Mouse (Mus musculus) spleen, adult 2 months (tissue): Measurements from ENCODE around the gene Gm38431. TPM values are rescaled to one million over a fixed set of nuclear protein-coding genes. Genes with fewer than 3 reads are reported as not detected.

Experiments
- DNase-seq, 2 experiments: peaks; one replicate each; pipeline versions ENCODE4 v3.0.0 to v3.0.0-alpha.2; 2012 to 2021; ENCODE audit warnings: low spot score in 2 of 2, low read depth in 1 of 2
- H3K27ac ChIP-seq: fragments of 200-500 bp; 2 replicates; pipeline ENCODE4 v1.5.1; 2012; ENCODE audit warnings: low read length, inconsistent platforms; ENCODE audit not compliant: insufficient read depth
- H3K27me3 ChIP-seq: fragments of 200-500 bp; 2 replicates; pipeline ENCODE4 v1.6.1; 2012; ENCODE audit warnings: mild to moderate bottlenecking, moderate library complexity, low read length, inconsistent platforms; ENCODE audit not compliant: control insufficient read depth, insufficient read depth
- H3K36me3 ChIP-seq: fragments of 200-500 bp; 2 replicates; pipeline ENCODE4 v1.6.1; 2012; ENCODE audit warnings: mild to moderate bottlenecking, low read length, inconsistent platforms; ENCODE audit not compliant: control insufficient read depth, insufficient read depth
- H3K4me1 ChIP-seq: fragments of 200-500 bp; 2 replicates; pipeline ENCODE4 v1.6.1; 2011; ENCODE audit warnings: inconsistent platforms; ENCODE audit not compliant: control insufficient read depth, insufficient read depth, insufficient read length
- H3K4me3 ChIP-seq: fragments of 200-500 bp; 2 replicates; pipeline ENCODE4 v1.5.1; 2011; ENCODE audit warnings: mild to moderate bottlenecking, inconsistent platforms; ENCODE audit not compliant: insufficient read depth, insufficient read length; ENCODE audit errors: extremely low read depth
- CTCF ChIP-seq: fragments of 200-500 bp; IDR thresholded peaks from 2 replicates; pipeline ENCODE4 v1.5.1; 2011; ENCODE audit warnings: mild to moderate bottlenecking, inconsistent platforms; ENCODE audit not compliant: insufficient read depth, insufficient read length, insufficient replicate concordance; ENCODE audit errors: extremely low read depth
- POLR2A ChIP-seq: fragments of 200-500 bp; IDR thresholded peaks from 2 replicates; pipeline ENCODE4 v1.6.1; 2011; ENCODE audit warnings: low read depth, low read length, inconsistent platforms
- WGBS: fragments of 180-500 bp; shearing (Covaris S2); methylation state at CpG from one replicate; pipeline ENCODE4 v1.1.7; 2018; 5-methylcytosine and 5-hydroxymethylcytosine counted together
- polyA plus RNA-seq: library from polyadenylated mRNA; depleted of rRNA; stranded (reverse); fragments of >200 nt; gene quantifications from 2 replicates; pipeline ENCODE4 v1.2.3, GENCODE M21; 2012

The Gm38431 gene
- polyA plus RNA-seq, 1 experiment, result 5.2 TPM

- no peak for TF ChIP-seq POLR2A
- TF ChIP-seq CTCF, result no peak
- 22% methylated on average over 22 of the region's 22 CpGs for WGBS
- H3K4me1 ChIP-seq, result peaks cover 22% of the 10 kb centered on the region
- H3K27me3 ChIP-seq, result peaks cover 14% of the 10 kb centered on the region
- H3K4me3 ChIP-seq, result peak overlapping the region; percentile 26
- peak overlapping the region; percentile 34; the same call in 1 of the 2 replicates for H3K27ac ChIP-seq
- peaks cover 25% of the 10 kb centered on the region for H3K36me3 ChIP-seq
- DNase-seq, result no peak
Observed at GRCm38 (mm10) chr9:21030055-21030600, 61.7 kb downstream of the Gm38431 start.

DNA sequence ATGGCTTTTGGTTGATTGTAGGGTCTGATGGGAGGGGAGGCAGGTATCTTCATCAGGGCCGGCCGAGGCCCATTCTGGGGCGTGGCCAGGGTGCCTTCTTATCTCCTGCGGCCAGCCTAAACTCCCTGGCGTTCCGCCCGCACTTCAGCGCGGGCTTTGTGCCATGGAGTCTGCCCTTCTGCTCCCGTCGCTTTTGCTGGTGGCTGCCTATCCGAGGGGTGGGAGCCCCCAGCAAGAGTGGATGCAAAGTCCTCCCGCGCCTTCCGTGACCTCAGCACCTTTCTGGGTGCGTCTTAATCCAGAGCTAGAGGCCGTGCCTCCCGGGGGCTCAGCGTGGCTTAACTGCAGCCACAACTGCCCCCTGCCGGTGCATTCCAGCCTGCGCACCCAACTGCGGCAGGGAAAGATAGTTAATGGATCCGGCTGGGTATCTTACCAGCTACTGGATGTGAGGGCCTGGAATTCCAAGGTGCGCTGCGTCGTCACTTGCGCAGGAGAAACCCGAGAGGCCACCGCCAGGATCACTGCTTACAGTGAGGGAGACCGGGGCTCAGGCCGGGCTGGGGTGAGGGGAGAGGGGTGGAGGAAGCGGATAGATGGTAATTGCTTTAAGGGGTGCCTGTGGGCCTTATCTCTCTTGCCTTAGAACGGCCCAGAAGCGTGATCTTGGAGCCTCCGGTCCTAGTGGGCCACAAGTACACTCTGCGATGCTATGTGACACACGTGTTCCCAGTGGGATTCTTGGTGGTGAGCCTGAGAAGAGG is 62.3 kb downstream of the Gm38431 start, which contains the start of gene Icam4:
Gene Icam4 (plus strand): TSS at position 83 of the 764 bp plus-strand sequence.
- WGBS, result 5% methylated on average over 37 of the region's 37 CpGs
- TF ChIP-seq POLR2A (no peak), CTCF (peak; percentile 85)
- Histone ChIP-seq H3K36me3 (peaks cover 27% of the 10 kb centered on the region), H3K27me3 (peaks cover 8% of the 10 kb centered on the region), H3K4me1 (peaks cover 22% of the 10 kb centered on the region), H3K4me3 (peak within 1 kb of the TSS; percentile 26), H3K27ac (peak within 1 kb of the TSS; percentile 34; the same call in 1 of the 2 replicates)
- DNase-seq, result peak in 1 of 2 experiments; percentile 76

DNA sequence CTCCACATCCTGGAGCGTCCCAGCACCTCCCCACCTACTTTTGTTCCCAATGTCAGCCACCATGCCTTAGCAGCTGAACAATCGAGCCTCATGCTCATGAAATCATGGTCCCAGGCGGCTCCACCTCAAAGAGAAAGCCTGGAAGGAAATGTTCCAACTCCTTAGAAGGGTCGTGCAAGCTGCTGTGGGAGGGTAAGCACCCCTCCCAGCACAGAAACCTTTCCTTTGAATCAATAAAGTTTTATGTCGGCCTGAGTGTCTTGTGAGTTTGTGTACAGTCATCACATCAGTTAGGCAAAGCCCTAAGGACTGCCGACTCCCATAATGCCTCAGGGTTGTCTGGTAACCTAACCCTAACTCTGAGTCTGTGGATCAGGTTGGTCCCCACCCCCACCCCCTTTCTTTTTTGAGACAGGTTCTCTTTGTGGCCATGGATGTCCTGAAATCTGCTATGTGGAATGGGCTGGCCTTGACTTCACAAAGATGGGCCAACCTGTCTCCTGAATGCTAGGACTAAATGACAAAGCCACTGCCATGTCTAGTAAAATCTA is 63.2 kb downstream of the Gm38431 start:
- WGBS, result 82% methylated on average over 6 of the region's 6 CpGs
- H3K4me3 ChIP-seq, result no peak overlapping the region
- TF ChIP-seq POLR2A, result no peak
- no peak for TF ChIP-seq CTCF
- no peak overlapping the region; the same call in 1 of the 2 replicates for H3K27ac ChIP-seq
- peaks cover 22% of the 10 kb centered on the region for H3K4me1 ChIP-seq
- peaks cover 32% of the 10 kb centered on the region for H3K36me3 ChIP-seq
- no peak for DNase-seq
- H3K27me3 ChIP-seq, result peaks cover 6% of the 10 kb centered on the region; the same call in 1 of the 2 replicates

- 87% methylated on average over 8 of the region's 8 CpGs for WGBS
- TF ChIP-seq POLR2A (no peak), CTCF (no peak)
- H3K27me3 ChIP-seq, result 0 out of 2 replicates have a peak, but pooled peaks cover 2% of the 10 kb centered on the region
- H3K36me3 ChIP-seq, result peaks cover 32% of the 10 kb centered on the region
- H3K4me3 ChIP-seq, result no peak overlapping the region
- DNase-seq, result no peak
- H3K27ac ChIP-seq, result no peak overlapping the region
- H3K4me1 ChIP-seq, result peaks cover 14% of the 10 kb centered on the region; the same call in 1 of the 2 replicates
Observed at GRCm38 (mm10) chr9:21027774-21028290, 64.0 kb downstream of the Gm38431 start.

GRCm38 (mm10) chr9:21026849-21027248 is 64.9 kb downstream of the Gm38431 start:
- no peaks in the 10 kb centered on the region for H3K27me3 ChIP-seq
- peaks cover 38% of the 10 kb centered on the region for H3K36me3 ChIP-seq
- 92% methylated on average over 12 of the region's 12 CpGs for WGBS
- no peak overlapping the region for H3K27ac ChIP-seq
- peaks cover 8% of the 10 kb centered on the region; the same call in 1 of the 2 replicates for H3K4me1 ChIP-seq
- TF ChIP-seq POLR2A, result no peak
- no peak for TF ChIP-seq CTCF
- H3K4me3 ChIP-seq, result no peak overlapping the region
- no peak for DNase-seq

DNA sequence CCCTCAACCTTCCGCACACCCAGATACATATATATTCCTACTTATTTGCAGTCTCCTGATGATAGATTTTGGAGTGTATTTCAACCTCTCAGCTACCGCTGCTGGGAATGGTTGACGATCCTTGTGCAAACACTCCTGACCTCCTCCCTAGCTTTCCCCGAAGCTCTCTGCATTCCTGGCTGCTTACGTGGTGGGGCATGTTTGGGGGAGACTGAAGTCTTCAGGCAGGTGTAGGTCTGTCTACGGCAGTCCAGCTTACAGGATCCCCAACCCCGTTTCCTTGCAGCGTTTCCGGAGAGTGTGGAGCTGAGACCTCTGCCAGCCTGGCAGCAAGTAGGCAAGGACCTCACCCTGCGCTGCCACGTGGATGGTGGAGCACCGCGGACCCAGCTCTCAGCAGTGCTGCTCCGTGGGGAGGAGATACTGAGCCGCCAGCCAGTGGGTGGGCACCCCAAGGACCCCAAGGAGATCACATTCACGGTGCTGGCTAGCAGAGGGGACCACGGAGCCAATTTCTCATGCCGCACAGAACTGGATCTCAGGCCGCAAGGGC is 66.5 kb downstream of the Gm38431 start:
- H3K27me3 ChIP-seq, result no peaks in the 10 kb centered on the region
- DNase-seq, result no peak
- TF ChIP-seq POLR2A (no peak), CTCF (no peak)
- H3K27ac ChIP-seq, result no peak overlapping the region
- H3K36me3 ChIP-seq, result peaks cover 49% of the 10 kb centered on the region
- H3K4me3 ChIP-seq, result no peak overlapping the region
- WGBS, result 94% methylated on average over 19 of the region's 19 CpGs
- peaks cover 8% of the 10 kb centered on the region; the same call in 1 of the 2 replicates for H3K4me1 ChIP-seq
